In the genomic region with DNA sequence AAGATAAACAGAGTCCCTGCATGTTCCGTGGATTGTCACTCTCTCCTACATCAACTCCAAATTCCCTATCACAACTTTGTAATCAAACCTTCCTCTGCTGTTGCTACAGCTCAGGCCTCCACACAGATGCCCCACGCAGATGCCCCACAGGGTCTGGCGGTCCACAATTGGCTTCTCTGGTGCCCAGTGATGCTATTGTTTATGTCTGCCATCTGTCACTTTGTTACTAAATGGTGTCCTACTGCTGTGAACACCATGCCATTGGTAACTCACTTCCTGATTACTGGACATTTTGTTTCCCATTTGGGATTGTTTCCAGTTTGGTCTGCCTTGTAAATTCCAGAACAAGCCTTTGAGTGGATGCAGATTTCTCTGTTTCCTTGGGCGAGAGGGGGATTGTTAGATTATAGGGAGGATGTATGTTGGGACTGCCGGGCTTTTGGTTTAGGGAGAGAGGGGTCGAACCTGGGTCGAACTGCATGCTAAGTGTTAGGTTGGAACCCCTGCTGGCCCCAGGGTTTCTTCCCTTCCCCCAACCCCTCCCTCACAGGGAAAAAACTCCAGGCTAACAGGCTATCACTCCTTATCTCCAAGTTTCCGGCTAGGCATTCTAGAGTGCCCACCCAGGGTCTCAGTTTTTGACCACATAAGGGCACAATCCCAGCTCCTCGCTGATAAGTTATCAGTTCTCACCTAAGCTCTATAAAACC, we compare ENCODE assay signal across 15 mouse cellular contexts. TPM values are rescaled to one million over a fixed set of nuclear protein-coding genes. Genes with fewer than 3 reads are reported as not detected.
A peak's percentile ranks its signal among the peaks of the same experiment; 100 is the strongest.
DNase-seq lines count a peak whose midpoint lies in the region; ATAC-seq lines count a peak whose summit lies in the region.
"Had no signal": no experiment of that assay in that cellular context is flagged by ENCODE, and none has a peak within 500 bp of the region (broad histone marks: within the 10 kb centered on the region; RNA-seq: fewer than 3 reads in every experiment).

No protein-coding gene starts in this region.

- WGBS in heart, embryonic 14.5 days: 25% methylated on average over 9 of the region's 9 CpGs
- 43% methylated on average over 9 of the region's 9 CpGs for WGBS in neural tube, embryonic 13.5 days

- no peaks in the 10 kb centered on the region for H3K27me3 ChIP-seq in heart, embryonic 14.5 days (ENCODE audit: control insufficient read depth, insufficient read depth, low read length)
- no peaks in the 10 kb centered on the region for H3K27me3 ChIP-seq in neural tube, embryonic 13.5 days

- no peak for ATAC-seq in heart, embryonic 14.5 days (ENCODE audit: insufficient number of reproducible peaks, insufficient read depth, low FRiP score, low read depth)
- ATAC-seq in neural tube, embryonic 13.5 days (ENCODE audit: low read depth): no peak; the same call in 1 of the 2 replicates
- no peak for ATAC-seq in megakaryocyte progenitor cell, adult 5-6 weeks (replicated peaks; ENCODE audit: poor library complexity)
- ATAC-seq: forebrain, embryonic 14.5 days; intestine, postnatal 0 days had no signal

- no peak overlapping the region for H3K9ac ChIP-seq in heart, embryonic 14.5 days (ENCODE audit: low read length)
- H3K9ac ChIP-seq in neural tube, embryonic 13.5 days: no peak overlapping the region

- no peaks in the 10 kb centered on the region for H3K9me3 ChIP-seq in heart, embryonic 14.5 days (ENCODE audit: control insufficient read depth, low read length)
- no peaks in the 10 kb centered on the region for H3K9me3 ChIP-seq in neural tube, embryonic 13.5 days

- H3K27ac ChIP-seq in heart, embryonic 14.5 days (replicated peaks in 1 of 2; ENCODE audit: control insufficient read depth in 1 of 2, insufficient read depth in 1 of 2, low read depth in 2 of 2, low read length in 2 of 2): peak overlapping the region; percentile 27 to 57; a peak in 3 of 4 replicates
- H3K27ac ChIP-seq in neural tube, embryonic 13.5 days (replicated peaks): 0 out of 2 replicates have a peak overlapping the region, but pooled peaks have one; percentile 3

- H3K4me1 ChIP-seq in heart, embryonic 14.5 days (ENCODE audit: control insufficient read depth in 2 of 2, insufficient read depth in 2 of 2, low read length in 2 of 2): peaks cover 39 to 42% of the 10 kb centered on the region in 2 experiments
- peaks cover 34% of the 10 kb centered on the region for H3K4me1 ChIP-seq in neural tube, embryonic 13.5 days (replicated peaks)

- DNase-seq in heart, postnatal 4 days: no peak
- DNase-seq in neural tube, embryonic 10.5 days (ENCODE audit: extremely low spot score, low spot score): no peak
- peak; percentile 47 to 66 for DNase-seq in cerebellum, postnatal 14 days
- peak; percentile 63 for DNase-seq in lung, postnatal 36 days
- no peak for DNase-seq in adrenal gland, postnatal 4 days (ENCODE audit: low spot score in 2 of 2)
- DNase-seq: gastrocnemius, postnatal 36 days; kidney, postnatal 36 days; right cerebral cortex, adult 18-20 months had no signal

- H3K36me3 ChIP-seq in heart, embryonic 14.5 days (ENCODE audit: control insufficient read depth, insufficient read depth, low read length): no peaks in the 10 kb centered on the region
- no peaks in the 10 kb centered on the region for H3K36me3 ChIP-seq in neural tube, embryonic 13.5 days

- no peak overlapping the region for H3K4me2 ChIP-seq in heart, embryonic 14.5 days (ENCODE audit: low read length)
- H3K4me2 ChIP-seq in neural tube, embryonic 13.5 days: no peak overlapping the region
- H3K4me2 ChIP-seq: liver, embryonic 11.5 days; midbrain, embryonic 11.5 days had no signal

- no peak overlapping the region for H3K4me3 ChIP-seq in heart, embryonic 14.5 days (ENCODE audit: control insufficient read depth in 1 of 2, insufficient read depth in 1 of 2, low read depth in 1 of 2, low read length in 2 of 2)
- no peak overlapping the region for H3K4me3 ChIP-seq in neural tube, embryonic 13.5 days

RNA-seq across cellular contexts. Expression of a gene that starts 56.6 kb away (rescaled TPM):
- polyA plus RNA-seq in heart, embryonic 14.5 days (2014; fragmentation: Nextera tagmentation; extraction: Ambion mirVana): 77.5 and 78.1 TPM in 2 replicates
- 100 to 1,000 TPM in 1 of 2 experiments, 10 to 100 TPM in 1; 90.0 to 105 TPM for total RNA-seq in heart, postnatal 4 days (2021)
- 127 and 134 TPM in 2 replicates for polyA plus RNA-seq in neural tube, embryonic 13.5 days (2015; fragmentation: Nextera tagmentation; extraction: Ambion mirVana)
- 10 to 100 TPM; 90.3 to 96.9 TPM for total RNA-seq in adrenal gland, postnatal 4 days (2021)
- total RNA-seq in megakaryocyte progenitor cell, adult 5-6 weeks (2015): 2.5 and 3.7 TPM in 2 replicates
- total RNA-seq in megakaryocyte progenitor cell, adult 5-6 weeks (2017): 2.6 and 5.6 TPM in 2 replicates

RNA-seq across cellular contexts. Expression of a gene that starts 57.9 kb away (rescaled TPM):
- polyA plus RNA-seq in heart, embryonic 14.5 days (2014; fragmentation: Nextera tagmentation; extraction: Ambion mirVana): 5.0 and 6.0 TPM in 2 replicates
- total RNA-seq in heart, postnatal 4 days (2021): 1 to 10 TPM; 4.7 to 5.2 TPM
- polyA plus RNA-seq in neural tube, embryonic 13.5 days (2015; fragmentation: Nextera tagmentation; extraction: Ambion mirVana): 17.8 and 18.5 TPM in 2 replicates
- 1 to 10 TPM; 5.2 to 6.7 TPM for total RNA-seq in adrenal gland, postnatal 4 days (2021)
- 1.0 TPM in 1 of 2 replicates, not detected in the other for total RNA-seq in megakaryocyte progenitor cell, adult 5-6 weeks (2015)
- not detected in 2 replicates for total RNA-seq in megakaryocyte progenitor cell, adult 5-6 weeks (2017)

Comparison
In these comparisons a context has a peak if more than half of its experiments do, and no peak if none do; other contexts are left out.
1. DNase-seq: peak in cerebellum, postnatal 14 days (2 of 2) and lung, postnatal 36 days (single experiment); none in heart, postnatal 4 days (single experiment), neural tube, embryonic 10.5 days (single experiment) and adrenal gland, postnatal 4 days (0 of 2).
2. RNA of a gene that starts 56.6 kb away (total RNA-seq): 90.0 to 105 TPM in heart, postnatal 4 days and 90.3 to 96.9 TPM in adrenal gland, postnatal 4 days; 2.5 to 5.6 TPM in megakaryocyte progenitor cell, adult 5-6 weeks; every median in the first group is over 10 times any median in the second.